Mouse (Mus musculus): ENCODE measurements around the gene Tesk1. TPM values are rescaled to one million over a fixed set of nuclear protein-coding genes. Genes with fewer than 3 reads are reported as not detected.
A peak's percentile ranks its signal among the peaks of the same experiment; 100 is the strongest.

Tesk1 gene
- polyA plus RNA-seq, 1 experiment from 2014 or later, result 16.8 TPM

GRCm38 (mm10) chr4:43465935-43466334, 24.2 kb downstream of the Tesk1 start:
- no peaks in the 10 kb centered on the region for H3K27me3 ChIP-seq
- no peak overlapping the region for H3K9ac ChIP-seq
- H3K4me1 ChIP-seq (replicated peaks), result no peaks in the 10 kb centered on the region
- 88% methylated on average over 6 of the region's 6 CpGs for WGBS
- H3K36me3 ChIP-seq, result no peaks in the 10 kb centered on the region
- no peak overlapping the region for H3K4me3 ChIP-seq
- no peak overlapping the region for H3K27ac ChIP-seq (replicated peaks)
- no peaks in the 10 kb centered on the region for H3K9me3 ChIP-seq
- H3K4me2 ChIP-seq, result no peak overlapping the region
- ATAC-seq (ENCODE audit: low FRiP score, low read depth), result no peak

DNA sequence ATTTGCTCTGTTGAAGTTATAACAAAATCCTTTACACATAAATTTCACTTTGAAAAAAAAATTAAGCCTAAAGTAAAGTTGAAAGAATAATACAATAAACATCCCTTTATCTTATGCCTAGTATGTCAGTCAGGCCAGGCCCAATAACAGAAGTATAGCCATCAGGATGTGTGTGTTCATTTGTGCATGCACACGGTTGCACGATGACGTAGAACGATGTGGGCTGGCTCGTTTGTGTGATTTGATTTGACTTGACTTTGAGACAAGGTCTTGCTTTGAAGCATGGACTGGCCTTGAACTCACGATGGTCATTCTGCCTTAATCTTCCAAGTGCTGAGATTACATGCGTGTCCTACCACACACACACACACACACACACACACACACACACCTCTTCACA, 25.1 kb downstream of the Tesk1 start:
- ATAC-seq (ENCODE audit: low FRiP score, low read depth), result no peak
- Histone ChIP-seq H3K9ac (no peak overlapping the region), H3K36me3 (no peaks in the 10 kb centered on the region), H3K4me1 (replicated peaks) (no peaks in the 10 kb centered on the region), H3K9me3 (no peaks in the 10 kb centered on the region), H3K27ac (replicated peaks) (no peak overlapping the region), H3K27me3 (no peaks in the 10 kb centered on the region), H3K4me3 (no peak overlapping the region), H3K4me2 (no peak overlapping the region)
- WGBS, result 92% methylated on average over 7 of the region's 7 CpGs

DNA sequence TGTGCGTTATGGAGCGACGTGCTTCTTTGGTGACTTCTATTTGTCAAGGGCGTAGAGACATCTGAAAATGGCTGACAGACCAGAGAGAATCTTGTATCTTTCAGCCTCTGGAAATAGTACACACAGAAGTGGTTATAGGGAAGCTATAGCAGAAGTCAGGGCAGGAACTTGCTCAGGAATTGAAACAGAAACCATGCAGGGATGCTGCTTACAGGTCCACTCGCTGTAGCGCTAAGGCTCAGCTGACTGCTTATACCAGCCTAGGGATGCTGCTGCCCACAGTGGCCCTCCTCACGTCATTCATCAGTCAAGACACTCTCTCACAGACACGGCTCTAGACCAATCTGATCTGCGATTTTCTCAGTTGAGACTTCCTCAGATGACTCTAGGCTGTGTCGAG, 28.6 kb downstream of the Tesk1 start:
- H3K9me3 ChIP-seq, result no peaks in the 10 kb centered on the region
- H3K4me1 ChIP-seq (replicated peaks), result no peaks in the 10 kb centered on the region
- H3K27me3 ChIP-seq, result no peaks in the 10 kb centered on the region
- H3K4me3 ChIP-seq, result no peak overlapping the region
- ATAC-seq (ENCODE audit: low FRiP score, low read depth), result no peak
- no peak overlapping the region for H3K27ac ChIP-seq (replicated peaks)
- H3K9ac ChIP-seq, result no peak overlapping the region
- no peaks in the 10 kb centered on the region for H3K36me3 ChIP-seq
- no peak overlapping the region for H3K4me2 ChIP-seq
- 91% methylated on average over 10 of the region's 10 CpGs for WGBS

GRCm38 (mm10) chr4:43473636-43474035, 31.9 kb downstream of the Tesk1 start:
- WGBS, result 86% methylated on average over 1 of the region's 1 CpGs
- Histone ChIP-seq H3K9me3 (no peaks in the 10 kb centered on the region), H3K4me1 (replicated peaks) (0 out of 2 replicates have a peak, but pooled peaks cover 3% of the 10 kb centered on the region), H3K4me2 (no peak overlapping the region), H3K27me3 (no peaks in the 10 kb centered on the region), H3K27ac (replicated peaks) (no peak overlapping the region), H3K4me3 (no peak overlapping the region), H3K36me3 (no peaks in the 10 kb centered on the region), H3K9ac (no peak overlapping the region)
- no peak for ATAC-seq (ENCODE audit: low FRiP score, low read depth)

- no peak overlapping the region for H3K9ac ChIP-seq
- H3K9me3 ChIP-seq, result no peaks in the 10 kb centered on the region
- ATAC-seq (ENCODE audit: low FRiP score, low read depth), result no peak
- H3K27ac ChIP-seq (replicated peaks), result no peak overlapping the region
- no peak overlapping the region for H3K4me2 ChIP-seq
- H3K4me1 ChIP-seq (replicated peaks), result 0 out of 2 replicates have a peak, but pooled peaks cover 3% of the 10 kb centered on the region
- WGBS, result 88% methylated on average over 6 of the region's 6 CpGs
- no peak overlapping the region for H3K4me3 ChIP-seq
- H3K27me3 ChIP-seq, result no peaks in the 10 kb centered on the region
- H3K36me3 ChIP-seq, result no peaks in the 10 kb centered on the region
Observed at GRCm38 (mm10) chr4:43476604-43477003, 34.9 kb downstream of the Tesk1 start.

DNA sequence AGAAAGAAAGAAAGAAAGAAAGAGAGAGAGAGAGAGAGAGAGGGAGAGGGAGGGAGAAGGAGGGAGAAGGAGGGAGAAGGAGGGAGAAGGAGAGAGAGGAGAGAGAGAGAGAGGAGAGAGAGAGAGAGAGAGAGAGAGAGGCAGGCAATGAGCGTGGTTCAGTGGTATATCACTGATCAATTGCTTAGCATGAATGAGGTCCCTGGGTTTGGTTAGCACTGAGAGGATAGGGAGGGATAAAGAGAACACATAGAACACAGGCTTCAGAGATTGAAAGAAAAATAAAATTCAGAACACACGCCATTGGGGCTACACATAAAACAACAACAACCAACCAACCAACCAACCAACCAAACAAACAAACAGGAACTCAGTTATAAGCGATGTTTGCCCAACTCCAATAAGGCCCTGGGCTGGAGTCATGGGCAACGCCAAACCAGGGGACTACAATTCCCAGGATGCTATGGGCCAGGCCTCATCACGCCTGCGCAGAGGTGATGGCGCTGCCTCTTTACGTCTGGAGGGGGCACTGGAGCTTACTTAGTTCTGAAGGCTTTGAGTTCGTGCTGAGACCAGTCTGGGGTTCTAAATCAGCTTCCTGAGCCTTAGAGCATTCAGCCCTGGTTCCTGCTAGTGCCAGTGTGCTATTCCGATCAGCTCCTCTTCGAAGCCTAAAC, 36.3 kb downstream of the Tesk1 start:
- peak; percentile 96 for ATAC-seq (ENCODE audit: low FRiP score, low read depth)
- H3K4me2 ChIP-seq, result peak overlapping the region; percentile 51
- no peaks in the 10 kb centered on the region for H3K27me3 ChIP-seq
- H3K27ac ChIP-seq (replicated peaks), result peak overlapping the region; percentile 56; the same call in 1 of the 2 replicates
- 0 out of 2 replicates have a peak overlapping the region, but pooled peaks have one; percentile 32 for H3K9ac ChIP-seq
- H3K4me3 ChIP-seq, result peak overlapping the region; percentile 32
- 0 out of 2 replicates have a peak, but pooled peaks cover 3% of the 10 kb centered on the region for H3K4me1 ChIP-seq (replicated peaks)
- H3K36me3 ChIP-seq, result no peaks in the 10 kb centered on the region
- WGBS, result 16% methylated on average over 11 of the region's 11 CpGs
- no peaks in the 10 kb centered on the region for H3K9me3 ChIP-seq

DNA sequence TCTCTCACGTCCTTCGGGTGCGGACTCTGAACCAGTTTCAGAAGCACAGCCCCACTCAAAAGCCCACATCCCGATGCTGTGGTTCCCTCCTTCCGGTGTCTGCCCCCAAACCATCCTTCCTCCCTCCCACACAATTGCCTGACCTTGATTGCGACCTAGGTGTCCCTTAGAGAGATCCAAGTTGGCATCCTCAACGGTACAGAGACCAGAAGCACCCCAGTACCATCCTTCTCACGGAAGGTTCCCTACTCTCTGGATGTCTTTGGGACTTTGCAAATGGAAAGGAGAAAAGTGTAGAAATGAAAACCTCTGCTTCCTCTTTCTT, 36.8 kb downstream of the Tesk1 start:
- H3K4me1 ChIP-seq (replicated peaks), result 0 out of 2 replicates have a peak, but pooled peaks cover 3% of the 10 kb centered on the region
- ATAC-seq (ENCODE audit: low FRiP score, low read depth), result peak; percentile 24; the same call in 1 of the 2 replicates
- H3K4me3 ChIP-seq, result peak overlapping the region; percentile 32
- H3K4me2 ChIP-seq, result peak overlapping the region; percentile 51
- no peaks in the 10 kb centered on the region for H3K27me3 ChIP-seq
- H3K36me3 ChIP-seq, result no peaks in the 10 kb centered on the region
- WGBS, result 44% methylated on average over 8 of the region's 8 CpGs
- peak overlapping the region; percentile 56; the same call in 1 of the 2 replicates for H3K27ac ChIP-seq (replicated peaks)
- no peaks in the 10 kb centered on the region for H3K9me3 ChIP-seq
- H3K9ac ChIP-seq, result 0 out of 2 replicates have a peak overlapping the region, but pooled peaks have one; percentile 32

GRCm38 (mm10) chr4:43478906-43479832, 37.4 kb downstream of the Tesk1 start:
- WGBS, result 45% methylated on average over 24 of the region's 24 CpGs
- Histone ChIP-seq H3K4me1 (replicated peaks) (0 out of 2 replicates have a peak, but pooled peaks cover 3% of the 10 kb centered on the region), H3K27me3 (no peaks in the 10 kb centered on the region), H3K27ac (replicated peaks) (no peak overlapping the region), H3K4me2 (0 out of 2 replicates have a peak overlapping the region, but pooled peaks have one; percentile 19), H3K9me3 (no peaks in the 10 kb centered on the region), H3K9ac (no peak overlapping the region), H3K4me3 (no peak overlapping the region), H3K36me3 (no peaks in the 10 kb centered on the region)
- no peak for ATAC-seq (ENCODE audit: low FRiP score, low read depth)

- Histone ChIP-seq H3K4me2 (no peak overlapping the region), H3K27ac (replicated peaks) (no peak overlapping the region), H3K9me3 (no peaks in the 10 kb centered on the region), H3K4me1 (replicated peaks) (0 out of 2 replicates have a peak, but pooled peaks cover 3% of the 10 kb centered on the region), H3K36me3 (no peaks in the 10 kb centered on the region), H3K27me3 (no peaks in the 10 kb centered on the region), H3K9ac (no peak overlapping the region), H3K4me3 (no peak overlapping the region)
- no peak for ATAC-seq (ENCODE audit: low FRiP score, low read depth)
- WGBS, result 90% methylated on average over 5 of the region's 5 CpGs
Observed at GRCm38 (mm10) chr4:43480985-43481384, 39.2 kb downstream of the Tesk1 start.

- WGBS, result 81% methylated on average over 7 of the region's 7 CpGs
- H3K36me3 ChIP-seq, result no peaks in the 10 kb centered on the region
- no peak for ATAC-seq (ENCODE audit: low FRiP score, low read depth)
Observed at GRCm38 (mm10) chr4:43481894-43482456, 40.2 kb downstream of the Tesk1 start.

GRCm38 (mm10) chr4:43482591-43482990, 40.9 kb downstream of the Tesk1 start:
- no peak overlapping the region for H3K4me3 ChIP-seq
- no peak for ATAC-seq (ENCODE audit: low FRiP score, low read depth)
- 0 out of 2 replicates have a peak, but pooled peaks cover 3% of the 10 kb centered on the region for H3K4me1 ChIP-seq (replicated peaks)
- H3K36me3 ChIP-seq, result no peaks in the 10 kb centered on the region
- H3K27ac ChIP-seq (replicated peaks), result no peak overlapping the region
- no peaks in the 10 kb centered on the region for H3K9me3 ChIP-seq
- no peak overlapping the region for H3K4me2 ChIP-seq
- 75% methylated on average over 10 of the region's 10 CpGs for WGBS
- H3K27me3 ChIP-seq, result no peaks in the 10 kb centered on the region
- no peak overlapping the region for H3K9ac ChIP-seq

More at GRCm38 (mm10) chr4:43481894-43482456, 40.2 kb downstream of the Tesk1 start:
- no peaks in the 10 kb centered on the region for H3K27me3 ChIP-seq
- H3K4me1 ChIP-seq (replicated peaks), result 0 out of 2 replicates have a peak, but pooled peaks cover 3% of the 10 kb centered on the region
- H3K27ac ChIP-seq (replicated peaks), result no peak overlapping the region
- H3K4me2 ChIP-seq, result no peak overlapping the region
- H3K9me3 ChIP-seq, result no peaks in the 10 kb centered on the region
- H3K4me3 ChIP-seq, result no peak overlapping the region
- no peak overlapping the region for H3K9ac ChIP-seq
